Mouse (Mus musculus): ENCODE measurements around the gene Itgax. TPM values are rescaled to one million over a fixed set of nuclear protein-coding genes. Genes with fewer than 3 reads are reported as not detected.
"Not testable (repeated sequence)": the region's sequence is repeated elsewhere in the genome, so short reads cannot be mapped to it uniquely, and the experiment has no call there.

Gene Itgax
- under 1 TPM; 0.12 to 0.33 TPM for total RNA-seq (2021)

- DNase-seq, result no peak
Measured at GRCm38 (mm10) chr7:128128741-128129720, at the start of gene Itgax. TSS of gene Itgax (plus strand) at chr7:128129547.

GRCm38 (mm10) chr7:128080012-128080411 lies 49.3 kb upstream of the Itgax start:
- DNase-seq, result no peak

GRCm38 (mm10) chr7:128089141-128089540 lies 40.2 kb upstream of the Itgax start:
- no peak for DNase-seq

- DNase-seq, result no peak
Measured at GRCm38 (mm10) chr7:128098135-128098534, 31.2 kb upstream of the Itgax start.

GRCm38 (mm10) chr7:128100742-128101357 lies 28.5 kb upstream of the Itgax start:
- no peak for DNase-seq

GRCm38 (mm10) chr7:128105246-128105645 lies 24.1 kb upstream of the Itgax start:
- peak; percentile 32 to 35 for DNase-seq

GRCm38 (mm10) chr7:128107462-128107861 lies 21.9 kb upstream of the Itgax start:
- no peak for DNase-seq

GRCm38 (mm10) chr7:128110314-128110713 lies 19.0 kb upstream of the Itgax start:
- DNase-seq, result no peak

GRCm38 (mm10) chr7:128112131-128112530 lies 17.2 kb upstream of the Itgax start:
- DNase-seq, result no peak

GRCm38 (mm10) chr7:128114371-128115105 lies 14.8 kb upstream of the Itgax start:
- no peak for DNase-seq

GRCm38 (mm10) chr7:128115211-128115958 lies 14.0 kb upstream of the Itgax start:
- no peak for DNase-seq

- DNase-seq, result no peak
Measured at GRCm38 (mm10) chr7:128116396-128116795, 13.0 kb upstream of the Itgax start.

- no peak for DNase-seq
Measured at GRCm38 (mm10) chr7:128119726-128120490, 9.4 kb upstream of the Itgax start.

- no peak for DNase-seq
Measured at GRCm38 (mm10) chr7:128132148-128132547, 2.8 kb downstream of the Itgax start.

GRCm38 (mm10) chr7:128133596-128133995 lies 4.2 kb downstream of the Itgax start:
- no peak for DNase-seq

GRCm38 (mm10) chr7:128136927-128137326 lies 7.6 kb downstream of the Itgax start:
- no peak for DNase-seq

GRCm38 (mm10) chr7:128139611-128140010 lies 10.3 kb downstream of the Itgax start:
- DNase-seq, result peak in 1 of 2 experiments; percentile 6

GRCm38 (mm10) chr7:128150970-128151369 lies 21.6 kb downstream of the Itgax start:
- no peak for DNase-seq

GRCm38 (mm10) chr7:128154076-128154475 lies 24.7 kb downstream of the Itgax start, which contains the start of gene Itgad:
TSS of gene Itgad (plus strand) at chr7:128154376.
- DNase-seq, result no peak

- DNase-seq, result no peak
Measured at GRCm38 (mm10) chr7:128154924-128155323, 25.6 kb downstream of the Itgax start.

- DNase-seq, result not testable (repeated sequence)
Measured at GRCm38 (mm10) chr7:128158688-128159354, 29.5 kb downstream of the Itgax start.
